Comparison of ENCODE assay signal across 17 mouse cellular contexts in genomic region chr7:109622234-109622838, GRCm38 (mm10).
A peak's percentile ranks its signal among the peaks of the same experiment; 100 is the strongest.
DNase-seq lines count a peak whose midpoint lies in the region; ATAC-seq and TF ChIP-seq lines count a peak whose summit lies in the region.
"Had no signal": no experiment of that assay in that cellular context is flagged by ENCODE, and none has a peak within 500 bp of the region (broad histone marks: within the 10 kb centered on the region; RNA-seq: fewer than 3 reads in every experiment).

No protein-coding gene starts in this region.

- H3ac ChIP-seq in myocyte (ENCODE audit: control insufficient read depth, insufficient read length) = no peak overlapping the region

- H3K9ac ChIP-seq in hindbrain, embryonic 13.5 days = 0 out of 2 replicates have a peak overlapping the region, but pooled peaks have one; percentile 13
- no peak overlapping the region for H3K9ac ChIP-seq in hindbrain, postnatal 0 days (replicated peaks; ENCODE audit: low read length)
- no peak overlapping the region for H3K9ac ChIP-seq in stomach, embryonic 15.5 days
- no peak overlapping the region for H3K9ac ChIP-seq in stomach, postnatal 0 days (ENCODE audit: low read length)
- H3K9ac ChIP-seq: kidney, embryonic 15.5 days; neural tube, embryonic 12.5 days had no signal

- H3K4me2 ChIP-seq in hindbrain, embryonic 13.5 days = no peak overlapping the region
- H3K4me2 ChIP-seq in hindbrain, postnatal 0 days (ENCODE audit: low read depth, low read length) = no peak overlapping the region
- H3K4me2 ChIP-seq in stomach, embryonic 15.5 days = no peak overlapping the region
- no peak overlapping the region for H3K4me2 ChIP-seq in stomach, postnatal 0 days (replicated peaks; ENCODE audit: low read depth)
- peak overlapping the region; percentile 36 for H3K4me2 ChIP-seq in myocyte (ENCODE audit: low read depth)
- H3K4me2 ChIP-seq: kidney, embryonic 15.5 days; neural tube, embryonic 12.5 days had no signal

- H3K27me3 ChIP-seq in erythroblast, embryonic 14.5 days (ENCODE audit: control insufficient read depth) = no peaks in the 10 kb centered on the region
- no peaks in the 10 kb centered on the region for H3K27me3 ChIP-seq in hindbrain, embryonic 13.5 days
- no peaks in the 10 kb centered on the region for H3K27me3 ChIP-seq in hindbrain, postnatal 0 days (ENCODE audit: insufficient read depth, low read length)
- no peaks in the 10 kb centered on the region for H3K27me3 ChIP-seq in stomach, embryonic 15.5 days (replicated peaks)
- H3K27me3 ChIP-seq in stomach, postnatal 0 days (ENCODE audit: control insufficient read depth, insufficient read depth, low read length) = no peaks in the 10 kb centered on the region
- no peaks in the 10 kb centered on the region for H3K27me3 ChIP-seq in myocyte (ENCODE audit: control insufficient read depth, insufficient read depth, insufficient read length)
- H3K27me3 ChIP-seq: kidney, embryonic 15.5 days; neural tube, embryonic 12.5 days had no signal

- H3K4me1 ChIP-seq in erythroblast, embryonic 14.5 days (ENCODE audit: control insufficient read depth) = peaks cover 61% of the 10 kb centered on the region
- H3K4me1 ChIP-seq in hindbrain, embryonic 13.5 days (replicated peaks) = peaks cover 4% of the 10 kb centered on the region
- no peaks in the 10 kb centered on the region for H3K4me1 ChIP-seq in hindbrain, postnatal 0 days (ENCODE audit: insufficient read depth, low read length)
- H3K4me1 ChIP-seq in stomach, embryonic 15.5 days = peaks cover 9% of the 10 kb centered on the region; the same call in 1 of the 2 replicates
- peaks cover 7% of the 10 kb centered on the region for H3K4me1 ChIP-seq in stomach, postnatal 0 days (replicated peaks; ENCODE audit: control insufficient read depth, insufficient read depth)

- TF ChIP-seq POLR2A in myocyte (IDR thresholded peaks at IDR 0.05; ENCODE audit: insufficient read length, low read depth) = no peak

- peaks cover 99% of the 10 kb centered on the region for H3K79me2 ChIP-seq in myocyte (ENCODE audit: control insufficient read depth, insufficient read depth)

- H3K36me3 ChIP-seq in erythroblast, embryonic 14.5 days (ENCODE audit: control insufficient read depth) = peaks cover 2% of the 10 kb centered on the region; the same call in 1 of the 2 replicates
- no peaks in the 10 kb centered on the region for H3K36me3 ChIP-seq in hindbrain, embryonic 13.5 days
- H3K36me3 ChIP-seq in hindbrain, postnatal 0 days (ENCODE audit: insufficient read depth, low read length) = no peaks in the 10 kb centered on the region
- H3K36me3 ChIP-seq in stomach, embryonic 15.5 days = no peaks in the 10 kb centered on the region
- no peaks in the 10 kb centered on the region for H3K36me3 ChIP-seq in stomach, postnatal 0 days (ENCODE audit: control insufficient read depth, insufficient read depth, low read length)
- H3K36me3 ChIP-seq in myocyte (ENCODE audit: control insufficient read depth, insufficient read depth) = no peaks in the 10 kb centered on the region
- H3K36me3 ChIP-seq: kidney, embryonic 15.5 days; midbrain, embryonic 10.5 days; neural tube, embryonic 12.5 days had no signal

- TF ChIP-seq EP300 in stomach, postnatal 0 days (optimal IDR thresholded peaks at IDR 0.05) = no peak

- no peaks in the 10 kb centered on the region; the same call in 1 of the 2 replicates for H3K9me3 ChIP-seq in erythroblast, embryonic 14.5 days (ENCODE audit: control insufficient read depth, low read length)
- H3K9me3 ChIP-seq in hindbrain, embryonic 13.5 days = no peaks in the 10 kb centered on the region
- H3K9me3 ChIP-seq in hindbrain, postnatal 0 days (ENCODE audit: low read length) = no peaks in the 10 kb centered on the region
- H3K9me3 ChIP-seq in stomach, embryonic 15.5 days = no peaks in the 10 kb centered on the region
- no peaks in the 10 kb centered on the region for H3K9me3 ChIP-seq in stomach, postnatal 0 days (ENCODE audit: control insufficient read depth, low read length)
- H3K9me3 ChIP-seq: kidney, embryonic 15.5 days; midbrain, embryonic 10.5 days; neural tube, embryonic 12.5 days had no signal

- no peak for TF ChIP-seq CTCF in hindbrain, postnatal 0 days (IDR thresholded peaks at IDR 0.05; ENCODE audit: low read depth)
- TF ChIP-seq CTCF in stomach, postnatal 0 days (IDR thresholded peaks at IDR 0.05; ENCODE audit: low read depth) = no peak

- no peak for DNase-seq in hindbrain, postnatal 0 days (ENCODE audit: low spot score)
- DNase-seq in stomach, postnatal 0 days (ENCODE audit: low spot score) = no peak
- DNase-seq in thymus, postnatal 10 days (ENCODE audit: low spot score in 2 of 2) = no peak
- DNase-seq: cerebellum, adult 11 months; cerebellum, postnatal 25 days; gastrocnemius, postnatal 14 days; left cerebral cortex, postnatal 4 days; lung, postnatal 4 days; thymus, postnatal 4 days had no signal

- H3K4me3 ChIP-seq in erythroblast, embryonic 14.5 days (replicated peaks) = peak overlapping the region; percentile 19
- H3K4me3 ChIP-seq in hindbrain, embryonic 13.5 days = no peak overlapping the region
- H3K4me3 ChIP-seq in hindbrain, postnatal 0 days (ENCODE audit: low read length) = no peak overlapping the region
- no peak overlapping the region for H3K4me3 ChIP-seq in stomach, embryonic 15.5 days (replicated peaks)
- H3K4me3 ChIP-seq in stomach, postnatal 0 days (ENCODE audit: low read depth, low read length) = no peak overlapping the region
- no peak overlapping the region for H3K4me3 ChIP-seq in myocyte
- H3K4me3 ChIP-seq: kidney, embryonic 15.5 days; midbrain, embryonic 10.5 days; neural tube, embryonic 12.5 days had no signal

- no peak overlapping the region for H3K27ac ChIP-seq in hindbrain, embryonic 13.5 days
- no peak overlapping the region for H3K27ac ChIP-seq in hindbrain, postnatal 0 days
- no peak overlapping the region for H3K27ac ChIP-seq in stomach, embryonic 15.5 days
- H3K27ac ChIP-seq in stomach, postnatal 0 days (replicated peaks) = no peak overlapping the region
- H3K27ac ChIP-seq: kidney, embryonic 15.5 days; midbrain, embryonic 10.5 days; neural tube, embryonic 12.5 days had no signal

- no peak for ATAC-seq in erythroblast, adult 5-6 weeks (replicated peaks; ENCODE audit: low FRiP score, poor library complexity, severe bottlenecking)
- no peak for ATAC-seq in hindbrain, embryonic 13.5 days (ENCODE audit: low FRiP score)
- ATAC-seq in hindbrain, postnatal 0 days = no peak
- peak; percentile 65; the same call in 1 of the 2 replicates for ATAC-seq in stomach, embryonic 15.5 days (ENCODE audit: insufficient read depth, low FRiP score, low read depth)
- no peak for ATAC-seq in stomach, postnatal 0 days (ENCODE audit: low FRiP score, low TSS enrichment)

- WGBS in hindbrain, embryonic 13.5 days = 90% methylated on average over 9 of the region's 9 CpGs
- WGBS in hindbrain, postnatal 0 days = 84% methylated on average over 9 of the region's 9 CpGs
- WGBS in stomach, embryonic 15.5 days = 70% methylated on average over 9 of the region's 9 CpGs
- WGBS in stomach, postnatal 0 days = 78% methylated on average over 9 of the region's 9 CpGs

TF ChIP-seq in myocyte, 11 proteins besides CTCF, POLR2A, EP300 and RAD21:
- no peak for TF ChIP-seq TCF12 (IDR thresholded peaks at IDR 0.05; ENCODE audit: insufficient read depth, poor library complexity, severe bottlenecking)
